35 mouse cellular contexts compared by ENCODE assay signal in genomic region chr1:72492666-72493065, GRCm38 (mm10). TPM values are rescaled to one million over a fixed set of nuclear protein-coding genes. Genes with fewer than 3 reads are reported as not detected.
DNase-seq lines count a peak whose midpoint lies in the region; ATAC-seq and TF ChIP-seq lines count a peak whose summit lies in the region.
"Had no signal": no experiment of that assay in that cellular context is flagged by ENCODE, and none has a peak within 500 bp of the region (broad histone marks: within the 10 kb centered on the region; RNA-seq: fewer than 3 reads in every experiment).

No protein-coding gene starts in this region.

- H3K9me3 ChIP-seq in forebrain, postnatal 0 days (ENCODE audit: low read length) = no peaks in the 10 kb centered on the region
- H3K9me3 ChIP-seq: embryonic facial prominence, embryonic 13.5 days; G1E; heart, embryonic 15.5 days; hindbrain, embryonic 15.5 days; limb, embryonic 10.5 days; liver, embryonic 15.5 days; lung, embryonic 15.5 days; midbrain, embryonic 13.5 days had no signal

- no peak overlapping the region for H3K4me2 ChIP-seq in forebrain, postnatal 0 days (ENCODE audit: low read depth)
- H3K4me2 ChIP-seq: embryonic facial prominence, embryonic 13.5 days; heart, embryonic 15.5 days; hindbrain, embryonic 15.5 days; liver, embryonic 15.5 days; lung, embryonic 15.5 days; midbrain, embryonic 13.5 days had no signal

- peak; percentile 93 for ATAC-seq in frontal cortex, adult (ENCODE audit: low TSS enrichment)
- ATAC-seq in forebrain, postnatal 0 days = peak; percentile 81
- ATAC-seq: intestine, embryonic 16.5 days; midbrain, embryonic 13.5 days; Patski had no signal

- H3K27ac ChIP-seq in forebrain, postnatal 0 days (ENCODE audit: low read depth, low read length) = no peak overlapping the region
- H3K27ac ChIP-seq: embryonic facial prominence, embryonic 13.5 days; gastrocnemius, adult 2 months; heart, embryonic 15.5 days; hindbrain, embryonic 15.5 days; limb, embryonic 10.5 days; liver, embryonic 15.5 days; lung, embryonic 15.5 days; midbrain, embryonic 13.5 days; stomach, postnatal 0 days had no signal

- no peak for TF ChIP-seq CTCF in forebrain, postnatal 0 days (IDR thresholded peaks at IDR 0.05; ENCODE audit: low read depth)

- H3K9ac ChIP-seq in forebrain, postnatal 0 days = no peak overlapping the region
- H3K9ac ChIP-seq: embryonic facial prominence, embryonic 13.5 days; heart, embryonic 15.5 days; hindbrain, embryonic 15.5 days; liver, embryonic 15.5 days; lung, embryonic 15.5 days; midbrain, embryonic 13.5 days had no signal

- no peak overlapping the region for H3K4me3 ChIP-seq in forebrain, postnatal 0 days (ENCODE audit: low read depth, low read length)
- H3K4me3 ChIP-seq: embryonic facial prominence, embryonic 13.5 days; erythroblast, embryonic 14.5 days; gastrocnemius, adult 2 months; heart, embryonic 15.5 days; hindbrain, embryonic 15.5 days; limb, embryonic 10.5 days; liver, embryonic 15.5 days; lung, embryonic 15.5 days; megakaryocyte, embryonic 14.5 days; midbrain, embryonic 13.5 days had no signal

- H3K4me1 ChIP-seq in forebrain, postnatal 0 days (ENCODE audit: insufficient read depth) = 0 out of 2 replicates have a peak, but pooled peaks cover 3% of the 10 kb centered on the region
- H3K4me1 ChIP-seq: heart, embryonic 15.5 days; liver, embryonic 15.5 days; lung, embryonic 15.5 days had no signal

- no peak for DNase-seq in frontal cortex, postnatal 25 days (ENCODE audit: low spot score in 2 of 2)
- peak; percentile 23 to 70 for DNase-seq in layer of hippocampus, adult 18-20 months (ENCODE audit: low spot score in 2 of 2)
- no peak for DNase-seq in layer of hippocampus, adult 9-10 months (ENCODE audit: low spot score)
- peak; percentile 75 for DNase-seq in brain, adult 2 months (ENCODE audit: low read depth, low spot score)
- peak; percentile 52 for DNase-seq in forebrain, postnatal 0 days
- DNase-seq in B cell, adult 2 months = no peak
- DNase-seq in kidney, postnatal 4 days = no peak
- DNase-seq: adrenal gland, postnatal 36 days; cerebellum, adult 18-20 months; cerebellum, postnatal 25 days; embryo, embryonic 11 days; gastrocnemius, adult 2 months; heart, postnatal 4 days; kidney, adult 9 months; kidney, postnatal 14 days; liver; lung, postnatal 36 days had no signal

- H3K27me3 ChIP-seq in forebrain, postnatal 0 days (ENCODE audit: insufficient read depth, low read length) = no peaks in the 10 kb centered on the region
- H3K27me3 ChIP-seq: CH12.LX; embryonic facial prominence, embryonic 13.5 days; heart, embryonic 15.5 days; hindbrain, embryonic 15.5 days; liver, embryonic 15.5 days; lung, embryonic 15.5 days; midbrain, embryonic 13.5 days had no signal

- WGBS in forebrain, postnatal 0 days = 66% methylated on average over 10 of the region's 10 CpGs

- H3K36me3 ChIP-seq in forebrain, postnatal 0 days (ENCODE audit: insufficient read depth) = no peaks in the 10 kb centered on the region
- H3K36me3 ChIP-seq: embryonic facial prominence, embryonic 13.5 days; G1E; heart, embryonic 15.5 days; hindbrain, embryonic 15.5 days; limb, embryonic 10.5 days; liver, embryonic 15.5 days; lung, embryonic 15.5 days; midbrain, embryonic 13.5 days had no signal

RNA-seq across cellular contexts. Expression of gene March4, which starts 44.1 kb away (rescaled TPM):
- total RNA-seq in layer of hippocampus, adult 18-20 months (2021) = 10 to 100 TPM; 15.7 to 17.2 TPM
- 31.2 and 33.2 TPM in 2 replicates for total RNA-seq in forebrain, postnatal 0 days (2014; rRNA removed)
- polyA plus RNA-seq in forebrain, postnatal 0 days (2015; fragmentation: Nextera tagmentation; extraction: Ambion mirVana) = 6.5 and 9.4 TPM in 2 replicates
- total RNA-seq: heart, postnatal 4 days; monocyte, adult 5-6 weeks; neutrophil, adult 5-6 weeks had no signal
- polyA plus RNA-seq: erythroblast, embryonic 14.5 days; G1E; limb, embryonic 10.5 days; liver, embryonic 15.5 days; thymus, postnatal 0 days had no signal

Comparison
In these comparisons a context has a peak if more than half of its experiments do, and no peak if none do; other contexts are left out.
1. DNase-seq: peak in layer of hippocampus, adult 18-20 months (2 of 2), brain, adult 2 months (single experiment) and forebrain, postnatal 0 days (single experiment); none in frontal cortex, postnatal 25 days (0 of 2), layer of hippocampus, adult 9-10 months (single experiment), B cell, adult 2 months (0 of 2) and kidney, postnatal 4 days (0 of 2).